Mouse (Mus musculus) urinary bladder, postnatal 14 days (tissue): ENCODE results near the gene Pdlim3.

Experiments used
- DNase-seq: peaks from one replicate; pipeline ENCODE4 v3.0.0; 2021; ENCODE audit warnings: low spot score

Gene Pdlim3

DNA sequence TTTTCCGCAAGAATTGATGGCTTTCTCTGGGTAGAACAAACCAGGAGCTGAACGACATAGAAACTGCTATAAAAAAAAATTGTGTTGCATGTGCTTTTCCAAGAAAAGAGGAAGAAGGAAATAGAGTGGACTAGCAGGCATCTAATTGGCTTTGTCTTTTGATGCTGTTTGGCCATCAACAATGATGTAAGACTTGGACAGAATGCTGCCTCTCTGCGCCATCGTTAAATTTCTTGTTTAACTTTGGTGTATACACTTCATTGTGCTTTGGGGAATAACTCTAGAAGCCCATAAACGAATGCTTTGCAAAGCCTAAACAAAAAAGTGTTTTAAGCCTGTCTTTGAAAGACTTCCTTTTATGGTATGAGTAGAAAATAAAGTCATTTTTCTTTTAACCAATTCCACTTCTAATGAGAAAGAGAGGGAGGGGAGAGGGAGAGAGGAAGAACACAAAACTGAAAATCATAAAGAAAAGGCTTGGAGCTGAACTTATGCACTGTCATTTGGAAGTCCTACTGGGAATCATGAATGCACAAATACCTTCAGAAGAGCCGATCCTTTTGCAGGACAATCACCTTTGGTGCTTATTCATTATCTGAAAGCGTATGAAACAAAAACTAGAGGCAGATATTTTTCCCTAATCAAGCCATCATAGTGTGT is 20.5 kb downstream of the Pdlim3 start:
- DNase-seq: no peak

GRCm38 (mm10) chr8:45906251-45906619 is 21.0 kb downstream of the Pdlim3 start:
- DNase-seq: no peak

DNA sequence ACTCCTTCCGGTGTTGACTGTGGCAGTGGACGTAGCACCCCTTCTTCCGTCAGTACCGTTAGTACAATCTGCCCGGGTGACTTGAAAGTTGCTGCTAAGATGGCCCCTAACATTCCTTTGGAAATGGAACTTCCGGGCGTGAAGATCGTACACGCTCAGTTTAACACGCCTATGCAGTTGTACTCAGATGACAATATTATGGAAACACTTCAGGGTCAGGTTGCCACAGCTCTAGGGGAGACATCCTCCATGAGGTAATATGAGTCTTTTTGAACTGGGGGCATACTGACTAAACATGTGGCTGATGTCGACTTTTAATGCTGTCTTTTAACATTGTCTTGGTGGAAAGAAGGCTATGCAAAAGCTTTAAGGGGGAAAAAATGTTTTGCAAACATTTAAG is 28.4 kb downstream of the Pdlim3 start:
- no peak for DNase-seq

DNA sequence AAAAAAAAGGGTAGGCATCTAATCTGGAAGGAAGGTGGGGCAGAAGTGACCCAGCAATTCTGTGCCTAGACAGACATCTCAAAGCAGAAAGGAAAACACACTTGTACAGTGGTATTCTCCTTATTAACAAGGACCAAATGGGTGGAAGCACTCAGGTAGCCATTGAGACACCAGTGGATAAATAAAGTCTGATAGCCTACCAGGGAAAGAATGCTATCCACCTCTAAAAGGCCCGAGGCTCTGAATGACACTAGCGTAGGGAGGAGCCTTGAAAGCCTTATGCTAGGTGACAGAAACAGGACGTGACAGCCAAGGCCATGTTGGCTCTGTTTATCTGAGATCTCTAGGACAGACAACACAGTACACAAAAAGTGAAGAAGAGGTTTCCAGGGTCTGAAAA is 31.2 kb downstream of the Pdlim3 start:
- no peak for DNase-seq

- no peak for DNase-seq
Measured at GRCm38 (mm10) chr8:45917040-45917679, 31.9 kb downstream of the Pdlim3 start.

- DNase-seq: no peak
Measured at GRCm38 (mm10) chr8:45918891-45919290, 33.6 kb downstream of the Pdlim3 start.

GRCm38 (mm10) chr8:45920392-45920791 is 35.1 kb downstream of the Pdlim3 start:
- DNase-seq: no peak

- DNase-seq: no peak
Measured at GRCm38 (mm10) chr8:45922116-45922515, 36.9 kb downstream of the Pdlim3 start.

- peak; percentile 97 for DNase-seq
Measured at GRCm38 (mm10) chr8:45934582-45935014, 49.3 kb downstream of the Pdlim3 start, which contains the start of gene Ccdc110. Gene Ccdc110 (plus strand): TSS chr8:45934619.

GRCm38 (mm10) chr8:45936986-45937385 is 51.7 kb downstream of the Pdlim3 start:
- DNase-seq: no peak

- DNase-seq: no peak
Measured at GRCm38 (mm10) chr8:45946283-45946682, 61.0 kb downstream of the Pdlim3 start.

GRCm38 (mm10) chr8:45950622-45951021 is 65.4 kb downstream of the Pdlim3 start:
- DNase-seq: no peak
